Mouse (Mus musculus): ENCODE results near the gene Ptov1. TPM values are rescaled to one million over a fixed set of nuclear protein-coding genes. Genes with fewer than 3 reads are reported as not detected.

The Ptov1 gene
- polyA plus RNA-seq, 1 experiment from 2014 or later, result 454 TPM

DNA sequence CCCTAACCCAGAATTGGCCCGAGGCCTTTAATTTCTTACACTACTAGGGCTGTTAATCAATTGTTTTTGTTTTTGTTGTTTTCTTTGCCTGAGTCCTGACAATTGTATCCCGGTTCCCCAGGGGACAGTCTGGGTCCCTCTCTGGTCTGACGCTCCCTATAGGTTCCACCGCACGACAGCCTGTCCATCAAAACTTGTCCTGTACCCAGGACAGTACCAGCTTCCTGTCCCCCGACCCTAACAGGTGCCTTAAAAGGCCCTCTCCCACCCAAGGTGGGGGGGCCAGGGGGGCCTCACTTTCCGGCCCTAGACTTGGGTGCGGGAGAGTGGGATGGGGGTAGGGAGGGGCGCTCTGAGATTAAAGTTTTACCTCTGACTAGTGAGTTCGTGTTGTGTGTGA, 14.6 kb downstream of the Ptov1 start:
- H3K4me3 ChIP-seq (replicated peaks; ENCODE audit: low read length), result peak overlapping the region; percentile 38
- H3K4me1 ChIP-seq (replicated peaks; ENCODE audit: control insufficient read depth, insufficient read depth, low read length), result peaks cover 43% of the 10 kb centered on the region
- ATAC-seq (ENCODE audit: low FRiP score) (no peak; the same call in 1 of the 2 replicates), DNase-seq (ENCODE audit: low spot score) (no peak)
- peak overlapping the region; percentile 69 for H3K4me2 ChIP-seq (replicated peaks)
- peak overlapping the region; percentile 63 for H3K9ac ChIP-seq
- no peaks in the 10 kb centered on the region for H3K27me3 ChIP-seq (ENCODE audit: control insufficient read depth, insufficient read depth, low read length)
- peaks cover 11% of the 10 kb centered on the region; the same call in 1 of the 2 replicates for H3K36me3 ChIP-seq (replicated peaks; ENCODE audit: control insufficient read depth, insufficient read depth)
- peak overlapping the region; percentile 90 for H3K27ac ChIP-seq
- H3K9me3 ChIP-seq (ENCODE audit: control insufficient read depth, low read length), result no peaks in the 10 kb centered on the region
- 38% methylated on average over 10 of the region's 10 CpGs for whole genome bisulfite sequencing

DNA sequence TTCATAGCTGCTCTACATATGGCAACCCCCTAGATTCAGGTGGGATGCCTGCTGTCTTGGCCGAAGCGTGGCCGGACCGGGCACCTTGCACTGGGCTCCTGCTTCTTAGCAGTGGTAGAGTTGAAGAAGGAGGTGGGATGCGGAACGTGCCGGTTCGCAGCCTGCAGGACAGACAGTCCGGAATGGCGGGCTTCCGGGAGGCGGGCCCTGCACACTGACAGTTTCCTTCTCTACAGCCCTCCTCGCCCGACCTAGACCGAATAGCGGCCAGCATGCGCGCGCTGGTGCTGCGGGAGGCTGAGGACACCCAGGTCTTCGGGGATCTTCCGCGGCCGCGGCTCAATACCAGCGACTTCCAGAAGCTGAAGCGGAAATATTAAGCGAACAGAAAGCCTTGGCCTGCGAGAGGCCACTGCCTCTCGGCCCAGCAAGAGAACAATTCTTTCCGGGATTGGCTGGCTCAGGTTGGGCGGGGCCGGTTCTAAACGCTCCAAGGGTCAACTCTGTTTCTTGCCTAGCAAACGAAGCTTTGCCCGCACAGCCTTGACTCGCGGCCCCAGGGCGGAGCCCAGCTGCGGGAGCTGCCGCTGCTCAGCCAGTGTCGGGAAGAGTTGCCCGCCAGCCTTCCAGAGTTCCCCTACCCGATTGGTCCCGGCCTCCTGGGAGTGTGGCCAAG, 15.1 kb downstream of the Ptov1 start:
- 2% methylated on average over 45 of the region's 45 CpGs for WGBS
- Histone ChIP-seq H3K9ac (peak overlapping the region; percentile 63), H3K9me3 (ENCODE audit: control insufficient read depth, low read length) (no peaks in the 10 kb centered on the region), H3K4me1 (replicated peaks; ENCODE audit: control insufficient read depth, insufficient read depth, low read length) (peaks cover 43% of the 10 kb centered on the region), H3K27me3 (ENCODE audit: control insufficient read depth, insufficient read depth, low read length) (no peaks in the 10 kb centered on the region), H3K4me2 (replicated peaks) (peak overlapping the region; percentile 69), H3K27ac (peak overlapping the region; percentile 90), H3K4me3 (replicated peaks; ENCODE audit: low read length) (peak overlapping the region; percentile 38), H3K36me3 (replicated peaks; ENCODE audit: control insufficient read depth, insufficient read depth) (peaks cover 11% of the 10 kb centered on the region; the same call in 1 of the 2 replicates)
- DNase-seq (ENCODE audit: low spot score), result peak; percentile 67
- peak; percentile 12; the same call in 1 of the 2 replicates for ATAC-seq (ENCODE audit: low FRiP score)

DNA sequence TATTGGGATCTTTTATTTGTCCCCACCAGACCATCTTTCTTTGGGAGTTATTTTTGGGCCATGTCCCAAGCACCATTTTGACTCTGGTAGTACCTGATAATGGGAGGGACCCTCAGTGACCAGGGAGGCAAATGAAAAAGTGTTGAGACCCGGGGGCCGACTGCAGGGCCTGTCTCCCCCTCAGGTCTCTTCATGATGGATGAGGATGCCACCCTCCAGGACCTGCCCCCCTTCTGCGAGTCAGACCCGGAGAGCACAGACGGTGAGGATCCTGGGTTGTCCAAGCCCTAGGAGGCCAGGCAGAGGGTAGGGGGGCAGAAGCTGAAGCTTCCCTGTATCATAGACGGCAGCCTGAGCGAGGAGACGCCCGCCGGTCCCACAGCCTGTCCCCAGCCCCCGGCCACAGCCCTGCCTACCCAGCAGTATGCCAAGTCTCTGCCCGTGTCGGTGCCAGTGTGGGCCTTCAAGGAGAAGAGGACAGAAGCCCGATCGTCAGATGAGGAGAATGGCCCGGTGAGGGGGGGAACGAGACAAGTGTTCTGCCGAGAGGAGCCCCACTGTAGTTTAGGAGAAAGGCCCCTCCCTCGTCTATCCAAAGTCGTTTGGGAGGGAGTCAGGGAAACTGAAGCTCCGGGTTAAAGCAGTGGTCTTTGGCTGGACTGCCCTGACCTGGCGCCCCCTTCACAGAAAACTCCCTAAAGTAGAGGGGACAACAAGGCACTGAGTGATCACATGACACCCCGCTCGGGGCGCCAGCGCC, 15.8 kb downstream of the Ptov1 start:
- peak overlapping the region; percentile 90 for H3K27ac ChIP-seq
- H3K36me3 ChIP-seq (replicated peaks; ENCODE audit: control insufficient read depth, insufficient read depth), result peaks cover 11% of the 10 kb centered on the region; the same call in 1 of the 2 replicates
- H3K4me3 ChIP-seq (replicated peaks; ENCODE audit: low read length), result peak overlapping the region; percentile 38
- no peaks in the 10 kb centered on the region for H3K9me3 ChIP-seq (ENCODE audit: control insufficient read depth, low read length)
- H3K9ac ChIP-seq, result peak overlapping the region; percentile 63
- no peak for ATAC-seq (ENCODE audit: low FRiP score)
- DNase-seq (ENCODE audit: low spot score), result no peak
- no peaks in the 10 kb centered on the region for H3K27me3 ChIP-seq (ENCODE audit: control insufficient read depth, insufficient read depth, low read length)
- peak overlapping the region; percentile 69 for H3K4me2 ChIP-seq (replicated peaks)
- WGBS, result 32% methylated on average over 26 of the region's 26 CpGs
- peaks cover 43% of the 10 kb centered on the region for H3K4me1 ChIP-seq (replicated peaks; ENCODE audit: control insufficient read depth, insufficient read depth, low read length)

DNA sequence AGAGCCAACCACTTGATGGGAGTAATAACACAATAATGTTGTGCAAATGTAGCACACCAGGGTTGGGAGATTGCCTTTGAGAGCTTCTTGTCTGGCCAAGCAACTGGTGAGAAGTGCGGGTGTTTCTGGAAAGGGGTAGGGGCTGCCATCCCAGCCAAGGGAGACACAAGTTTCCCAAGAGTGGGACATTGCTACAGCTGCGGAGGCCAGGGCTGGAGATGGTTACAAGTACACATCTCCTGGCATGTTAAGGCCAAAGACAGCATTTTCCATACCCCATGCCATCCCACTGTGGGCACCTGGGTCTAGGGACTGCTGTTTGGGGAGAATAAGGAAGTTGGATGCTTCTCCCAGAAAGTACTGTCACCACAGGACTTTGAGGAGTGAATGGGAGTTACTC, 16.5 kb downstream of the Ptov1 start:
- H3K27me3 ChIP-seq (ENCODE audit: control insufficient read depth, insufficient read depth, low read length), result no peaks in the 10 kb centered on the region
- no peak for DNase-seq (ENCODE audit: low spot score)
- H3K36me3 ChIP-seq (replicated peaks; ENCODE audit: control insufficient read depth, insufficient read depth), result peaks cover 11% of the 10 kb centered on the region; the same call in 1 of the 2 replicates
- 95% methylated on average over 2 of the region's 2 CpGs for WGBS
- no peak overlapping the region for H3K9ac ChIP-seq
- peaks cover 38% of the 10 kb centered on the region for H3K4me1 ChIP-seq (replicated peaks; ENCODE audit: control insufficient read depth, insufficient read depth, low read length)
- no peaks in the 10 kb centered on the region for H3K9me3 ChIP-seq (ENCODE audit: control insufficient read depth, low read length)
- H3K27ac ChIP-seq, result no peak overlapping the region
- no peak overlapping the region for H3K4me2 ChIP-seq (replicated peaks)
- no peak overlapping the region for H3K4me3 ChIP-seq (replicated peaks; ENCODE audit: low read length)
- ATAC-seq (ENCODE audit: low FRiP score), result no peak

- no peaks in the 10 kb centered on the region for H3K9me3 ChIP-seq (ENCODE audit: control insufficient read depth, low read length)
- DNase-seq (ENCODE audit: low spot score) (no peak), ATAC-seq (ENCODE audit: low FRiP score) (no peak)
- H3K27ac ChIP-seq, result no peak overlapping the region
- 92% methylated on average over 36 of the region's 36 CpGs for whole genome bisulfite sequencing
- H3K4me1 ChIP-seq (replicated peaks; ENCODE audit: control insufficient read depth, insufficient read depth, low read length), result peaks cover 39% of the 10 kb centered on the region
- no peaks in the 10 kb centered on the region for H3K27me3 ChIP-seq (ENCODE audit: control insufficient read depth, insufficient read depth, low read length)
- no peak overlapping the region for H3K9ac ChIP-seq
- no peak overlapping the region for H3K4me3 ChIP-seq (replicated peaks; ENCODE audit: low read length)
- H3K36me3 ChIP-seq (replicated peaks; ENCODE audit: control insufficient read depth, insufficient read depth), result peaks cover 11% of the 10 kb centered on the region; the same call in 1 of the 2 replicates
- H3K4me2 ChIP-seq (replicated peaks), result no peak overlapping the region
These were observed 17.1 kb downstream of the Ptov1 start for GRCm38 (mm10) chr7:44852259-44853027.

DNA sequence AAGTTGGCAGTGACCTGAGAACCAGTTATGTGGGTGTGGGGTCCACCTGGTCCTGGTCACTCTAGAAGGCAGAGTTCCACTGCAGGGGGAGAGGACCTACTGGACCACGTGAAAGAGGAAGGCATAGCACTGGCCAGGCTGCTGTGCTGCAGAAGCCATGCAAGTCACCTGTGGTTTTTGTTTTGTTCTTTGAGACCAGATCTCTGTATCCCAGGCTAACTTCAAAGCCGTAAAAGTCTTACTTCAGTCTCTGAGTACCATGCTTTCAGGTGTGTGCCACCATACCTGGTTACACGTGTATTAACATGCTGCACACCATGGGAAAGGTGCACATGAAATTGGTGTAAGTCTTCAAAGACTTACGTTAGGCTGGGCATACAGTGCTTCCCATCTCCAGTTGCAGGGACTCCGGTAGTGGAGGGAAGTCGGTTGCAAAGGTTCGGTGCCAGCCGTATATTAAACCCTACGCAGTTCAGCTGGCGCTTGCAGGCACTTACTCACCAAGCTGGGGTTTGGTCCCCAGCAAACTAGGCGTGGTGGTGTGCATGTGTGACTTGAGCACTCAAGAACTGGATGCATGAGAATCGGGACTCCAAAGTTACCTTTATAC, 17.9 kb downstream of the Ptov1 start:
- 94% methylated on average over 12 of the region's 12 CpGs for WGBS
- H3K36me3 ChIP-seq (replicated peaks; ENCODE audit: control insufficient read depth, insufficient read depth), result peaks cover 13% of the 10 kb centered on the region
- H3K4me3 ChIP-seq (replicated peaks; ENCODE audit: low read length), result peak overlapping the region; percentile 74; the same call in 1 of the 2 replicates
- ATAC-seq (ENCODE audit: low FRiP score) (no peak), DNase-seq (ENCODE audit: low spot score) (no peak)
- H3K4me2 ChIP-seq (replicated peaks), result peak overlapping the region; percentile 85; the same call in 1 of the 2 replicates
- H3K9ac ChIP-seq, result 0 out of 2 replicates have a peak overlapping the region, but pooled peaks have one; percentile 87
- H3K9me3 ChIP-seq (ENCODE audit: control insufficient read depth, low read length), result no peaks in the 10 kb centered on the region
- H3K27me3 ChIP-seq (ENCODE audit: control insufficient read depth, insufficient read depth, low read length), result no peaks in the 10 kb centered on the region
- no peak overlapping the region for H3K27ac ChIP-seq
- H3K4me1 ChIP-seq (replicated peaks; ENCODE audit: control insufficient read depth, insufficient read depth, low read length), result peaks cover 40% of the 10 kb centered on the region

DNA sequence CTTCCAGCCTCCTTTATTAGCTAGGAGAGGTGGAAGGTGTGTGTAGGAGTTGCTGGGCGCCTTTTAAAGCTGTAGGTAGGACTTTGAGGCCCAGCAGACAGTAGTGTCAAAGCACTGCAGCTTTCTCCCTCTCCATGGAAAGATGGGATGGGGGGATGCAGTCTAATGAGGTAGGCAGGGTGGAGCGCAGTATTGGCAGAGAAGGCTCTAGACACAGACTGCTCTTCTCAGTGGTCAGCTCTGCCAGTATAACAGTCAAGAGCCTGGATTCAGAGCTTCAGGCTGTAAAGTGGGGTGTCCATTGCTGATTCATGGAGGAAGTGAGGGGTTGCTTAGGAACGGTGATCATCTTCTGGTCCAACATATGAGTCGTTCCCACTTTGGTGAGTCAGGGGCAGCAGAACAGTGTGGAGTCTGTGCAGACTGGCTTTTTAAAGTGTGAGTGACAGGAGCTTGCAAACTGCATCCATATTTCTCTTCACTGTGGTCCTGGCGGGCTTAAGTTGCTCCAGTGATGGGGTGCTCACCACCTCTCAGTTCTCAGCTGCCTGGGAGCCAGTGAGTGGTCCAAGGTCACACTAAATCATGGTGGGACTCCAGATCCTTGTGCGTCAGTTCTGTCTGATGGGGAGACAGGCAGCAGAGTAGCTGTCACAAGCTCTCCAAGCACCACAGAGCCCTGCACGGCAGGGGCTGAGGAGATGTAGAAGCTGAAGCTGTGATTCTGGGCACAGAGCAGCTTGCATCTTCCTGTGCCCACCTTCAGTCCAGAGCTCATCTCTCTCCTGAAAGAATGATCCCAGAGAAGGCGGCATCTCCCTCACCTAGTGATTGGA, 18.6 kb downstream of the Ptov1 start:
- H3K9ac ChIP-seq, result peak overlapping the region; percentile 87
- peaks cover 35% of the 10 kb centered on the region for H3K4me1 ChIP-seq (replicated peaks; ENCODE audit: control insufficient read depth, insufficient read depth, low read length)
- H3K9me3 ChIP-seq (ENCODE audit: control insufficient read depth, low read length), result no peaks in the 10 kb centered on the region
- ATAC-seq (ENCODE audit: low FRiP score), result no peak
- peak overlapping the region; percentile 98; the same call in 1 of the 2 replicates for H3K27ac ChIP-seq
- no peak for DNase-seq (ENCODE audit: low spot score)
- WGBS, result 79% methylated on average over 8 of the region's 8 CpGs
- H3K4me3 ChIP-seq (replicated peaks; ENCODE audit: low read length), result peak overlapping the region; percentile 74
- peak overlapping the region; percentile 85 for H3K4me2 ChIP-seq (replicated peaks)
- H3K36me3 ChIP-seq (replicated peaks; ENCODE audit: control insufficient read depth, insufficient read depth), result peaks cover 20% of the 10 kb centered on the region
- no peaks in the 10 kb centered on the region for H3K27me3 ChIP-seq (ENCODE audit: control insufficient read depth, insufficient read depth, low read length)

- Histone ChIP-seq H3K4me2 (replicated peaks) (peak overlapping the region; percentile 85), H3K9ac (peak overlapping the region; percentile 87), H3K27ac (peak overlapping the region; percentile 98), H3K36me3 (replicated peaks; ENCODE audit: control insufficient read depth, insufficient read depth) (peaks cover 28% of the 10 kb centered on the region), H3K27me3 (ENCODE audit: control insufficient read depth, insufficient read depth, low read length) (no peaks in the 10 kb centered on the region), H3K4me3 (replicated peaks; ENCODE audit: low read length) (peak overlapping the region; percentile 74), H3K4me1 (replicated peaks; ENCODE audit: control insufficient read depth, insufficient read depth, low read length) (peaks cover 35% of the 10 kb centered on the region), H3K9me3 (ENCODE audit: control insufficient read depth, low read length) (no peaks in the 10 kb centered on the region)
- DNase-seq (ENCODE audit: low spot score) (peak; percentile 72), ATAC-seq (ENCODE audit: low FRiP score) (peak; percentile 49)
- WGBS, result under 1% methylated on average over 31 of the region's 33 CpGs
These were observed 19.4 kb downstream of the Ptov1 start for GRCm38 (mm10) chr7:44850146-44850545.
